Mouse (Mus musculus) heart, embryonic 14.5 days (tissue): ENCODE measurements around the gene Akap13. TPM values are rescaled to one million over a fixed set of nuclear protein-coding genes. Genes with fewer than 3 reads are reported as not detected.

Experiments used
- ATAC-seq: fragments of 200-750 bp; cut with Nextera tagmentation; 2 replicates; pipeline ENCODE4 v1.8.0; 2017; ENCODE audit warnings: low read depth, moderate TSS enrichment; ENCODE audit not compliant: insufficient number of reproducible peaks, insufficient read depth, low FRiP score
- H3K27ac ChIP-seq, 2 experiments: fragments of 200-500 bp in 1 of 2; fragments of 300-500 bp in 1 of 2; sonication (generic) in 1 of 2; replicated peaks in 1 of 2; 2 replicates each; pipeline ENCODE4 v1.5.1; 2012 to 2014; ENCODE audit warnings: low read depth in 2 of 2, low read length in 2 of 2, control low read depth in 1 of 2, mild to moderate bottlenecking in 1 of 2, mixed read lengths in 1 of 2; ENCODE audit not compliant: control insufficient read depth in 1 of 2, insufficient read depth in 1 of 2
- H3K27me3 ChIP-seq: fragments of 300-500 bp; sonication (generic); 2 replicates; pipeline ENCODE4 v1.6.1; 2014; ENCODE audit warnings: mild to moderate bottlenecking, low read length, control low read depth; ENCODE audit not compliant: control insufficient read depth, insufficient read depth
- H3K36me3 ChIP-seq: fragments of 300-500 bp; sonication (generic); 2 replicates; pipeline ENCODE4 v1.6.1; 2014; ENCODE audit warnings: mild to moderate bottlenecking, control low read depth, low read length, mixed read lengths; ENCODE audit not compliant: control insufficient read depth, insufficient read depth
- H3K4me1 ChIP-seq, 2 experiments: fragments of 200-500 bp in 1 of 2; fragments of 300-500 bp in 1 of 2; sonication (generic) in 1 of 2; 2 replicates each; pipeline ENCODE4 v1.6.1; 2012 to 2014; ENCODE audit warnings: low read length in 2 of 2, control low read depth in 1 of 2, mixed read lengths in 1 of 2; ENCODE audit not compliant: control insufficient read depth in 2 of 2, insufficient read depth in 2 of 2
- H3K4me2 ChIP-seq: fragments of 300-500 bp; sonication (generic); 2 replicates; pipeline ENCODE4 v1.6.1; 2014; ENCODE audit warnings: mild to moderate bottlenecking, low read length
- H3K4me3 ChIP-seq, 2 experiments: fragments of 200-500 bp in 1 of 2; fragments of 300-500 bp in 1 of 2; sonication (generic) in 1 of 2; 2 replicates each; pipeline ENCODE4 v1.5.1; 2012 to 2014; ENCODE audit warnings: low read length in 2 of 2, mild to moderate bottlenecking in 2 of 2, control low read depth in 1 of 2, low read depth in 1 of 2, moderate library complexity in 1 of 2; ENCODE audit not compliant: control insufficient read depth in 1 of 2, insufficient read depth in 1 of 2
- H3K9ac ChIP-seq: fragments of 300-500 bp; sonication (generic); 2 replicates; pipeline ENCODE4 v1.6.1; 2014; ENCODE audit warnings: mild to moderate bottlenecking, low read length
- H3K9me3 ChIP-seq: fragments of 300-500 bp; sonication (generic); 2 replicates; pipeline ENCODE4 v1.6.1; 2016; ENCODE audit warnings: low read length, control low read depth; ENCODE audit not compliant: control insufficient read depth
- WGBS: fragments of 180-500 bp; shearing (Covaris S2); extraction: QIAGEN DNeasy Blood & Tissue Kit; methylation state at CpG from one replicate; pipeline ENCODE4 v1.1.7; 2014; 5-methylcytosine and 5-hydroxymethylcytosine counted together
- polyA plus RNA-seq: library from polyadenylated mRNA; unstranded; fragments of >200 nt; fragmentation: Nextera tagmentation; extraction: Ambion mirVana; gene quantifications from 2 replicates; pipeline ENCODE4 v1.2.1, GENCODE M21; 2014

Gene Akap13
- polyA plus RNA-seq, 1 experiment from 2014 or later = 54.9 TPM

DNA sequence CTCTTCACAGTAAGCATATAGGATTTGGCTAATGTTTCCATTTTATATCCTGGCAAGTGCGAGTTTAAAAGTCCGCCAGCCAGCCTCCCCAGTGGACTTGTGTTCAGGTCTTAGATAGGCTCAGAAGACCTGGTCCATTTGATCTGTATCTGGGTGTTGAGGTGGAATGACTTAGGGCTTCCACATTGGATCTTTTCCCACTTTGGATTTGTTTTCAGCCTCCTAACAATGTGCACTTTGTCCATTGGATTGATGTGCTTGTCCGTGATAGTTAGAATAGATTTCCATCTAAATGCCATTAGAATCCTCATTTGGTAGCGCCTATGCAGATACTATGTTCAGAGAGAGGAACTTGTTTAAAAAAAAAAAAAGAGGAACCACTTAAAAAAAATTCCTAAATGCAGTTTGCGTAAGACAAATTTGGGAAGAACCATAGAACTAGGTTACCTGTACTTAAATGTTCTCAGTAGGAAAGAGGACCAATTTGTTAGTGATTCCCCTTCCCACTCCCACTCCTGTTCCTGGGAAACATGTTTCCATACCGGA lies 95.5 kb downstream of the Akap13 start:
- Histone ChIP-seq H3K4me1 (peaks cover 5 to 47% of the 10 kb centered on the region in 2 experiments), H3K27ac (peak overlapping the region in 1 of 2 experiments; percentile 37; a peak in 1 of 4 replicates), H3K4me2 (no peak overlapping the region), H3K4me3 (no peak overlapping the region), H3K27me3 (no peaks in the 10 kb centered on the region), H3K36me3 (0 out of 2 replicates have a peak, but pooled peaks cover 7% of the 10 kb centered on the region), H3K9ac (no peak overlapping the region), H3K9me3 (no peaks in the 10 kb centered on the region)
- no peak for ATAC-seq
- 82% methylated on average over 6 of the region's 6 CpGs for WGBS

DNA sequence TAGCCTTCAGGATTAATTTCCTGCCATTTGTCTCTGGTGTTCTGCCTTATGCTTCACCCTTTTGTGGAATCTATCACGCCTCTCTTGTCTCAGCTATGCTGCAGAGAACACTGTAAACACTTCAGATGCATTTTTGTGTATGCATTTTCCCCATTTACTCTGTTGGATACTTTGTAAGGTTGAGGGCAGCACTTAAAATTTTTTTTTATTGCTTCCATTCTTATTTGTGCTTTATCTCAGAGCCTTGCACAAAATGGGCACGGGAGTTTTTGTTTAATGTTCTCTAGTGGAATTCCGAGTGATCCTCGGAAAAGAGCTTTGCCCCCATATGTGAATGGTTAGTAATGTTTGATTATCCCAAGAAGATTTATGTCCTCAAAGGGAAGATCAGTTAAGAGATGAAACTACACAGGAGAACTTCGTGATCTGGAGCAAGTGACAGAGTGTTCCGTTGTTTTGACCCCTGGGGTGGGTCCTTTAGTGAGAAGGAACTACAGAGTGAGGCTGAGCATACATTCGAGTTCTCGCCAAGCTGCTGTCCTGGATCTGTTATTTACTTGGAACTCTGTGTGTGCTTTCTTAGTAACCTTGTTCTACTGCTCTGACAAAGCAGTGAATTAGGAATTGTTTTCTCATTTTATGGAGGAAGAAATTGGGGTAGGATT lies 97.8 kb downstream of the Akap13 start:
- 0 out of 2 replicates have a peak, but pooled peaks cover 2% of the 10 kb centered on the region for H3K36me3 ChIP-seq
- WGBS = 85% methylated on average over 8 of the region's 8 CpGs
- no peak for ATAC-seq
- no peak overlapping the region for H3K27ac ChIP-seq
- no peaks in the 10 kb centered on the region for H3K9me3 ChIP-seq
- H3K9ac ChIP-seq = no peak overlapping the region
- peaks cover 5 to 51% of the 10 kb centered on the region in 2 experiments for H3K4me1 ChIP-seq
- no peak overlapping the region for H3K4me2 ChIP-seq
- H3K4me3 ChIP-seq = no peak overlapping the region
- H3K27me3 ChIP-seq = no peaks in the 10 kb centered on the region

DNA sequence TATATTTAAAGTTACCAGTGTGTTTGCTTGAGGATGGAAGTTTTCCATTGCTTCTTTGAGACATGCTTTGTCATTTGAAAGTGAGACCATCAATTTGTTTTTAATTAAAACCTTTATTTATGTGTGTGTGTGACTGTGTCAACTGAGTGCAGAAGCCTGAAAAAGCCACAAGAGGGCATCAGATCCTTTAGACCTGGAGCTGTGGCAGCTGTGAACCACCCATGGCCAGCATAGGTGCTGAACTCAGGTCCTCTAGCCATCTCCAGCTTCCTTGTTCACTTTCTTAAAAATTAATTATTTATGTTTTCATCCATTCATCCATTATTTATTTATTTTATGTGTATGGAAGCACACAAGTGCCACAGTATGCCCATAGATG lies 98.3 kb downstream of the Akap13 start:
- peaks cover 10 to 56% of the 10 kb centered on the region in 2 experiments for H3K4me1 ChIP-seq
- no peaks in the 10 kb centered on the region for H3K36me3 ChIP-seq
- ATAC-seq = no peak
- H3K9ac ChIP-seq = no peak overlapping the region
- H3K4me3 ChIP-seq = no peak overlapping the region
- no peaks in the 10 kb centered on the region for H3K9me3 ChIP-seq
- H3K4me2 ChIP-seq = no peak overlapping the region
- H3K27me3 ChIP-seq = no peaks in the 10 kb centered on the region
- no peak overlapping the region for H3K27ac ChIP-seq

DNA sequence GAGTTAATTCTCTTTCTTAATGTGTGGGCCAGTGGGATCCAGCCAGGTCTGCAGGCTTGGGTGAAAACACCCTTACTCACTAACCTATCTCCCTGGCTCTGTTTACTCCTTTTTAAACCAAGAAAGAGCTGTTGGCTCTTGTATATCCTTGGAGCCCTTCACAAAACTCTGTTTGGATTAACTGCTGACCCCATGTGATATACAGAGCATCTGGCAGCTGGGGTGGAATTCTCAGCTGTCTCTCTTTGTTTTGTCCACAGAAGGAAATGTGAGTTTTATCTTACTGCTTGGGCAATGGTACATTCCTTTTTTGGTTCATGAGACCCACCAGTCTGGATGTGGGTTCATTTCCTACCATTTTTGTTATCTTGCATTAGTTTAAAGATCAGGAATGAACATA lies 98.7 kb downstream of the Akap13 start:
- no peaks in the 10 kb centered on the region for H3K36me3 ChIP-seq

DNA sequence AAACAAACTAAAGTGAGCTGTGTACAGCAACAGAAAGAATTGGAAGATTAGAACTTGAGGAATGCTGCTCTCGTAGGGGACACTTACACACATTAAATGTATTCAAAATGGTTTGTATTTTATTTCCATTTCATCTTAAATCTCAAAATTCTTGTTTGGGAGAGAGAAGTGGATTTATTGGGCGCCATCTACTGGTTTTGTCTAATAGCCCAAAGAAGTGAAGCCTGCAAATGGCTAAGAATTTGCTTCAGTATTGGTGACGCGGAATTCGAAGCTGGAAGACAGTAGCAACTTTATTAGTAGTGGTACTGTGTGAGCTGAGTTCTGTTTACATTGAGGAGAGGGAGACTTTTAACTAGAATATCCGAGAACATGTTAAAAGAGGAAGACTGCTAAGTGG lies 100.6 kb downstream of the Akap13 start:
- no peak overlapping the region for H3K4me2 ChIP-seq
- H3K36me3 ChIP-seq = no peaks in the 10 kb centered on the region
- H3K27ac ChIP-seq = no peak overlapping the region
- H3K4me1 ChIP-seq = peaks cover 10 to 50% of the 10 kb centered on the region in 2 experiments
- H3K27me3 ChIP-seq = no peaks in the 10 kb centered on the region
- H3K4me3 ChIP-seq = no peak overlapping the region
- no peak overlapping the region for H3K9ac ChIP-seq
- 53% methylated on average over 6 of the region's 6 CpGs for WGBS
- no peaks in the 10 kb centered on the region for H3K9me3 ChIP-seq
- ATAC-seq = no peak

More for the DNA sequence above, 98.7 kb downstream of the Akap13 start:
- H3K27me3 ChIP-seq = no peaks in the 10 kb centered on the region
- no peak overlapping the region for H3K27ac ChIP-seq
- ATAC-seq = no peak
- no peak overlapping the region for H3K4me3 ChIP-seq
- no peak overlapping the region for H3K9ac ChIP-seq
- H3K4me1 ChIP-seq = peaks cover 10 to 59% of the 10 kb centered on the region in 2 experiments
- H3K9me3 ChIP-seq = no peaks in the 10 kb centered on the region
- H3K4me2 ChIP-seq = no peak overlapping the region

DNA sequence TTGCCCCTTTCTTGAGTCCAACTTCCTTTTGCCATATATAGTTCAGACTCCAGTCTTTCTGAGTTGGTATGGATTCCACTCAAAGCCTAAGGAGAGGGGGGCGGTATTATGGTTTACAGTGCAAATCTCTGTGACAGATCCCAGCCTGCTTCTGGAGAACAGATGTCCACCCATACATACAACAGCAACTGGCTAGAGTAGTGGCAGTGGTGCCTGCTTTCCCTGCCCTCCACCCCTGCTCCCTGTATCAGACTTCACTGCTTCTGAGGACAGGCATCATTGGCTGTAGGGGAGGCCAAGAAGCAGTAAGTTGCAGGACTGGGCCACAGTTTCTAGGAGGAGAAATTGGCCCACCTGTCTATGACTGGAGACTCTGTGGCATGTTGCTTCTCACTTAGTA lies 102.9 kb downstream of the Akap13 start:
- H3K4me1 ChIP-seq = peaks cover 10 to 38% of the 10 kb centered on the region in 2 experiments
- no peak overlapping the region for H3K4me2 ChIP-seq
- no peaks in the 10 kb centered on the region for H3K36me3 ChIP-seq
- no peak for ATAC-seq
- WGBS = 74% methylated on average over 1 of the region's 1 CpGs
- no peaks in the 10 kb centered on the region for H3K9me3 ChIP-seq
- peak overlapping the region; percentile 21; the same call in 1 of the 2 replicates for H3K9ac ChIP-seq
- no peaks in the 10 kb centered on the region for H3K27me3 ChIP-seq
- no peak overlapping the region for H3K4me3 ChIP-seq
- peak overlapping the region in 1 of 2 experiments; percentile 33; a peak in 1 of 4 replicates for H3K27ac ChIP-seq

DNA sequence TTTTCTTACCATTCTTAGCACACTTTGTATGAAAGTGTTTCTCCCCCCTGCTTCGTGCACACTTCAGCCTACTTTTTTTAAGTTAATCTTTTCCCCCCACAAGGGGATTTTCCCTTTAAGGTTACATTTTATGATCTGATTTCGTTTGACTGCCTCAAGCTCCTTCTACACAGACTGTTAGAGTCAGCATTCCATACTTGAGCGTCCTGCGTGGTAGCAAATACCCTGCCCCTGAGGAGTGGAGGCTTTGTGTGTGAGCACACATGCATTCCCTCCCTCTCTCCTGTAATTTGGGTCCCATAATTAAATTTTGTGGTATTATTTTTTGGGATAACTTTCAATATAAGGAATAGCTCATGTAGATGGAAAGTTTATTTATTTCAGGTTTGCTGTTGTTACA lies 103.8 kb downstream of the Akap13 start:
- Histone ChIP-seq H3K36me3 (no peaks in the 10 kb centered on the region), H3K27me3 (no peaks in the 10 kb centered on the region), H3K4me2 (no peak overlapping the region), H3K4me1 (peaks cover 8 to 31% of the 10 kb centered on the region in 2 experiments), H3K9me3 (no peaks in the 10 kb centered on the region), H3K9ac (0 out of 2 replicates have a peak overlapping the region, but pooled peaks have one; percentile 21), H3K4me3 (no peak overlapping the region), H3K27ac (no peak overlapping the region)
- WGBS = 30% methylated on average over 4 of the region's 4 CpGs
- no peak for ATAC-seq
